Mouse (Mus musculus): Measurements from ENCODE around the gene Ppm1n. TPM values are rescaled to one million over a fixed set of nuclear protein-coding genes. Genes with fewer than 3 reads are reported as not detected.
A peak's percentile ranks its signal among the peaks of the same experiment; 100 is the strongest.

Ppm1n gene
- total and polyA plus RNA-seq, 3 experiments, result not detected

GRCm38 (mm10) chr7:19304501-19305412, 24.9 kb upstream of the Ppm1n start:
- DNase-seq (ENCODE audit: low spot score) (no peak), ATAC-seq (ENCODE audit: extremely low read depth, insufficient number of reproducible peaks, low FRiP score, poor library complexity, severe bottlenecking) (no peak)
- no peak for TF ChIP-seq POLR2AphosphoS5 (IDR thresholded peaks at IDR 0.05; ENCODE audit: insufficient replicate concordance, low read depth, low read length)
- no peak for TF ChIP-seq GATA2 (IDR thresholded peaks at IDR 0.05; ENCODE audit: borderline replicate concordance, low read depth, low read length)
- TF ChIP-seq GATA1 (IDR thresholded peaks at IDR 0.05; ENCODE audit: borderline replicate concordance, low read length), result no peak
- TF ChIP-seq TAL1 (conservative IDR thresholded peaks at IDR 0.05; ENCODE audit: low read depth, low read length), result no peak
- no peak for TF ChIP-seq CTCF (IDR thresholded peaks at IDR 0.05; ENCODE audit: low read depth, low read length)
- Histone ChIP-seq H3K27me3 (ENCODE audit: insufficient read depth, low read length) (peaks cover 35% of the 10 kb centered on the region), H3K4me3 (ENCODE audit: low read depth, low read length) (no peak overlapping the region), H3K36me3 (replicated peaks) (no peaks in the 10 kb centered on the region), H3K9me3 (replicated peaks) (no peaks in the 10 kb centered on the region), H3K4me1 (ENCODE audit: insufficient read depth, low read depth, low read length) (peaks cover 57% of the 10 kb centered on the region)

- Histone ChIP-seq H3K4me3 (ENCODE audit: low read depth, low read length) (no peak overlapping the region; the same call in 1 of the 2 replicates), H3K9me3 (replicated peaks) (no peaks in the 10 kb centered on the region), H3K27me3 (ENCODE audit: insufficient read depth, low read length) (peaks cover 35% of the 10 kb centered on the region), H3K4me1 (ENCODE audit: insufficient read depth, low read depth, low read length) (peaks cover 49% of the 10 kb centered on the region), H3K36me3 (replicated peaks) (no peaks in the 10 kb centered on the region)
- DNase-seq (ENCODE audit: low spot score) (no peak), ATAC-seq (ENCODE audit: extremely low read depth, insufficient number of reproducible peaks, low FRiP score, poor library complexity, severe bottlenecking) (no peak)
- no peak for TF ChIP-seq TAL1 (conservative IDR thresholded peaks at IDR 0.05; ENCODE audit: low read depth, low read length)
- peak; percentile 78 for TF ChIP-seq CTCF (IDR thresholded peaks at IDR 0.05; ENCODE audit: low read depth, low read length)
Measured at GRCm38 (mm10) chr7:19303770-19304169, 23.9 kb upstream of the Ppm1n start.

- ATAC-seq (ENCODE audit: extremely low read depth, insufficient number of reproducible peaks, low FRiP score, poor library complexity, severe bottlenecking), result no peak
- Histone ChIP-seq H3K9me3 (replicated peaks) (no peaks in the 10 kb centered on the region), H3K4me3 (ENCODE audit: low read depth, low read length) (no peak overlapping the region), H3K27me3 (ENCODE audit: insufficient read depth, low read length) (peaks cover 35% of the 10 kb centered on the region), H3K36me3 (replicated peaks) (no peaks in the 10 kb centered on the region), H3K4me1 (ENCODE audit: insufficient read depth, low read depth, low read length) (peaks cover 44% of the 10 kb centered on the region)
- no peak for DNase-seq (ENCODE audit: low spot score)
- TF ChIP-seq POLR2AphosphoS5 (IDR thresholded peaks at IDR 0.05; ENCODE audit: insufficient replicate concordance, low read depth, low read length) (no peak), CTCF (IDR thresholded peaks at IDR 0.05; ENCODE audit: low read depth, low read length) (no peak), GATA1 (IDR thresholded peaks at IDR 0.05; ENCODE audit: borderline replicate concordance, low read length) (no peak), GATA2 (IDR thresholded peaks at IDR 0.05; ENCODE audit: borderline replicate concordance, low read depth, low read length) (no peak), TAL1 (conservative IDR thresholded peaks at IDR 0.05; ENCODE audit: low read depth, low read length) (no peak)
Measured at GRCm38 (mm10) chr7:19303046-19303305, 23.1 kb upstream of the Ppm1n start.

- ATAC-seq (ENCODE audit: extremely low read depth, insufficient number of reproducible peaks, low FRiP score, poor library complexity, severe bottlenecking), result no peak
- TF ChIP-seq CTCF (IDR thresholded peaks at IDR 0.05; ENCODE audit: low read depth, low read length) (no peak), TAL1 (conservative IDR thresholded peaks at IDR 0.05; ENCODE audit: low read depth, low read length) (no peak), POLR2AphosphoS5 (IDR thresholded peaks at IDR 0.05; ENCODE audit: insufficient replicate concordance, low read depth, low read length) (no peak), GATA1 (IDR thresholded peaks at IDR 0.05; ENCODE audit: borderline replicate concordance, low read length) (no peak), GATA2 (IDR thresholded peaks at IDR 0.05; ENCODE audit: borderline replicate concordance, low read depth, low read length) (no peak)
Measured at GRCm38 (mm10) chr7:19302264-19303045, 22.6 kb upstream of the Ppm1n start.

GRCm38 (mm10) chr7:19301461-19302263, 21.8 kb upstream of the Ppm1n start:
- Histone ChIP-seq H3K27me3 (ENCODE audit: insufficient read depth, low read length) (peaks cover 30% of the 10 kb centered on the region), H3K36me3 (replicated peaks) (no peaks in the 10 kb centered on the region), H3K9me3 (replicated peaks) (no peaks in the 10 kb centered on the region), H3K4me3 (ENCODE audit: low read depth, low read length) (peak overlapping the region; percentile 34; the same call in 1 of the 2 replicates), H3K4me1 (ENCODE audit: insufficient read depth, low read depth, low read length) (peaks cover 34% of the 10 kb centered on the region)
- TF ChIP-seq GATA2 (IDR thresholded peaks at IDR 0.05; ENCODE audit: borderline replicate concordance, low read depth, low read length), result no peak
- TF ChIP-seq GATA1 (IDR thresholded peaks at IDR 0.05; ENCODE audit: borderline replicate concordance, low read length), result no peak
- no peak for TF ChIP-seq POLR2AphosphoS5 (IDR thresholded peaks at IDR 0.05; ENCODE audit: insufficient replicate concordance, low read depth, low read length)
- TF ChIP-seq TAL1 (conservative IDR thresholded peaks at IDR 0.05; ENCODE audit: low read depth, low read length), result no peak
- no peak for TF ChIP-seq CTCF (IDR thresholded peaks at IDR 0.05; ENCODE audit: low read depth, low read length)
- DNase-seq (ENCODE audit: low spot score) (no peak), ATAC-seq (ENCODE audit: extremely low read depth, insufficient number of reproducible peaks, low FRiP score, poor library complexity, severe bottlenecking) (no peak)

More at GRCm38 (mm10) chr7:19302264-19303045, 22.6 kb upstream of the Ppm1n start:
- Histone ChIP-seq H3K27me3 (ENCODE audit: insufficient read depth, low read length) (peaks cover 35% of the 10 kb centered on the region), H3K9me3 (replicated peaks) (no peaks in the 10 kb centered on the region), H3K4me3 (ENCODE audit: low read depth, low read length) (no peak overlapping the region), H3K36me3 (replicated peaks) (no peaks in the 10 kb centered on the region), H3K4me1 (ENCODE audit: insufficient read depth, low read depth, low read length) (peaks cover 39% of the 10 kb centered on the region)
- DNase-seq (ENCODE audit: low spot score), result no peak
